Mouse (Mus musculus) E14TG2a.4 (cell line): ENCODE data around the gene Axl.

Source experiments
- H3K27me3 ChIP-seq: 2 replicates; pipeline ENCODE4 v1.6.1; 2014; ENCODE audit warnings: low read length, control low read depth; ENCODE audit not compliant: insufficient read depth
- H3K36me3 ChIP-seq: 2 replicates; pipeline ENCODE4 v1.6.1; 2014; ENCODE audit warnings: low read length, control low read depth; ENCODE audit not compliant: insufficient read depth
- H3K4me1 ChIP-seq: replicated peaks from 2 replicates; pipeline ENCODE4 v1.6.1; 2014; ENCODE audit warnings: low read depth, low read length, control low read depth
- H3K4me3 ChIP-seq: replicated peaks from 2 replicates; pipeline ENCODE4 v1.5.1; 2014; ENCODE audit warnings: mild to moderate bottlenecking, low read length
- H3K9me3 ChIP-seq: 2 replicates; pipeline ENCODE4 v1.6.1; 2014; ENCODE audit warnings: low read length, control low read depth
- CTCF ChIP-seq: conservative IDR thresholded peaks from 2 replicates; pipeline ENCODE4 v1.5.1; 2014; ENCODE audit warnings: low read length
- NANOG ChIP-seq: IDR thresholded peaks from 2 replicates; pipeline ENCODE4 v1.6.1; 2014; ENCODE audit warnings: borderline replicate concordance, low read length, mixed read lengths
- POU5F1 ChIP-seq: IDR thresholded peaks from 2 replicates; pipeline ENCODE4 v1.6.1; 2014; ENCODE audit warnings: low read length, borderline replicate concordance

Gene Axl

GRCm38 (mm10) chr7:25788220-25789128 is at the start of gene Axl:
TSS of gene Axl (minus strand) at chr7:25788705.
- peak within 1 kb of the TSS; percentile 73 for H3K4me3 ChIP-seq
- peaks cover 55% of the 10 kb centered on the region for H3K27me3 ChIP-seq
- no peaks in the 10 kb centered on the region for H3K36me3 ChIP-seq
- TF ChIP-seq NANOG (no peak), CTCF (no peak), POU5F1 (no peak)
- H3K4me1 ChIP-seq, result peaks cover 18% of the 10 kb centered on the region
- H3K9me3 ChIP-seq, result no peaks in the 10 kb centered on the region

GRCm38 (mm10) chr7:25835188-25835891 is 46.8 kb upstream of the Axl start:
- no peak for TF ChIP-seq NANOG
- no peak for TF ChIP-seq CTCF
- no peak for TF ChIP-seq POU5F1
- H3K27me3 ChIP-seq, result no peaks in the 10 kb centered on the region
- peaks cover 7% of the 10 kb centered on the region for H3K9me3 ChIP-seq
- peaks cover 15% of the 10 kb centered on the region; the same call in 1 of the 2 replicates for H3K4me1 ChIP-seq
- no peaks in the 10 kb centered on the region for H3K36me3 ChIP-seq
- H3K4me3 ChIP-seq, result no peak overlapping the region

GRCm38 (mm10) chr7:25831557-25832530 is 43.3 kb upstream of the Axl start:
- H3K4me3 ChIP-seq, result no peak overlapping the region
- no peaks in the 10 kb centered on the region for H3K9me3 ChIP-seq
- no peaks in the 10 kb centered on the region for H3K36me3 ChIP-seq
- peaks cover 5% of the 10 kb centered on the region; the same call in 1 of the 2 replicates for H3K4me1 ChIP-seq
- H3K27me3 ChIP-seq, result no peaks in the 10 kb centered on the region
- TF ChIP-seq CTCF (no peak), NANOG (no peak), POU5F1 (no peak)

GRCm38 (mm10) chr7:25830251-25830650 is 41.7 kb upstream of the Axl start:
- no peaks in the 10 kb centered on the region for H3K36me3 ChIP-seq
- TF ChIP-seq NANOG (no peak), CTCF (no peak), POU5F1 (no peak)

GRCm38 (mm10) chr7:25827199-25827598 is 38.7 kb upstream of the Axl start:
- no peaks in the 10 kb centered on the region for H3K36me3 ChIP-seq
- no peaks in the 10 kb centered on the region for H3K9me3 ChIP-seq
- no peaks in the 10 kb centered on the region for H3K27me3 ChIP-seq
- no peak overlapping the region for H3K4me3 ChIP-seq
- no peak for TF ChIP-seq POU5F1
- peaks cover 17% of the 10 kb centered on the region for H3K4me1 ChIP-seq

More at GRCm38 (mm10) chr7:25830251-25830650, 41.7 kb upstream of the Axl start:
- H3K4me3 ChIP-seq, result no peak overlapping the region
- H3K27me3 ChIP-seq, result no peaks in the 10 kb centered on the region
- no peaks in the 10 kb centered on the region for H3K9me3 ChIP-seq
- peaks cover 8% of the 10 kb centered on the region; the same call in 1 of the 2 replicates for H3K4me1 ChIP-seq

GRCm38 (mm10) chr7:25826029-25826428 is 37.5 kb upstream of the Axl start:
- TF ChIP-seq CTCF (no peak), POU5F1 (no peak), NANOG (no peak)

GRCm38 (mm10) chr7:25825043-25825442 is 36.5 kb upstream of the Axl start:
- Histone ChIP-seq H3K4me3 (no peak overlapping the region), H3K9me3 (no peaks in the 10 kb centered on the region), H3K36me3 (no peaks in the 10 kb centered on the region), H3K4me1 (peaks cover 13% of the 10 kb centered on the region), H3K27me3 (0 out of 2 replicates have a peak, but pooled peaks cover 5% of the 10 kb centered on the region)
- TF ChIP-seq NANOG (no peak), CTCF (no peak), POU5F1 (no peak)

More at GRCm38 (mm10) chr7:25826029-25826428, 37.5 kb upstream of the Axl start:
- Histone ChIP-seq H3K27me3 (0 out of 2 replicates have a peak, but pooled peaks cover 4% of the 10 kb centered on the region), H3K36me3 (no peaks in the 10 kb centered on the region), H3K9me3 (no peaks in the 10 kb centered on the region), H3K4me1 (peaks cover 13% of the 10 kb centered on the region), H3K4me3 (no peak overlapping the region)
